Mouse (Mus musculus) cerebellum, adult 9-10 months (tissue): ENCODE results near the gene Stx7.
"Not testable (repeated sequence)": the region's sequence is repeated elsewhere in the genome, so short reads cannot be mapped to it uniquely, and the experiment has no call there.

Experiments
- DNase-seq: peaks from one replicate; pipeline ENCODE4 v3.0.0; 2022

The Stx7 gene

GRCm38 (mm10) chr10:24149135-24149781 lies at the start of gene Stx7:
Gene Stx7, plus strand, starts transcription at chr10:24149302.
- DNase-seq: peak; percentile 94

GRCm38 (mm10) chr10:24101812-24102211 lies 47.3 kb upstream of the Stx7 start, which contains the start of gene Taar8c:
Gene Taar8c, minus strand, starts transcription at chr10:24101912.
- DNase-seq: not testable (repeated sequence)

GRCm38 (mm10) chr10:24103299-24103698 lies 45.8 kb upstream of the Stx7 start:
- DNase-seq: not testable (repeated sequence)

GRCm38 (mm10) chr10:24107747-24108146 lies 41.4 kb upstream of the Stx7 start:
- no peak for DNase-seq

- no peak for DNase-seq
Measured at GRCm38 (mm10) chr10:24108236-24108635, 40.9 kb upstream of the Stx7 start.

GRCm38 (mm10) chr10:24109434-24109833 lies 39.7 kb upstream of the Stx7 start, which contains the start of gene Taar9:
Gene Taar9, minus strand, starts transcription at chr10:24109534.
- DNase-seq: not testable (repeated sequence)

GRCm38 (mm10) chr10:24111116-24111778 lies 37.9 kb upstream of the Stx7 start:
- DNase-seq: peak; percentile 16

- DNase-seq: peak; percentile 71
Measured at GRCm38 (mm10) chr10:24131451-24132262, 17.4 kb upstream of the Stx7 start.

- no peak for DNase-seq
Measured at GRCm38 (mm10) chr10:24132273-24132672, 16.8 kb upstream of the Stx7 start.

GRCm38 (mm10) chr10:24133132-24133531 lies 16.0 kb upstream of the Stx7 start:
- no peak for DNase-seq

GRCm38 (mm10) chr10:24134071-24134645 lies 14.9 kb upstream of the Stx7 start:
- DNase-seq: no peak

- no peak for DNase-seq
Measured at GRCm38 (mm10) chr10:24138623-24139261, 10.4 kb upstream of the Stx7 start.

GRCm38 (mm10) chr10:24142735-24143134 lies 6.4 kb upstream of the Stx7 start:
- no peak for DNase-seq

GRCm38 (mm10) chr10:24150086-24150485 lies 984 bp downstream of the Stx7 start:
- no peak for DNase-seq

GRCm38 (mm10) chr10:24158470-24159254 lies 9.6 kb downstream of the Stx7 start:
- no peak for DNase-seq

- DNase-seq: no peak
Measured at GRCm38 (mm10) chr10:24159575-24159974, 10.5 kb downstream of the Stx7 start.

- no peak for DNase-seq
Measured at GRCm38 (mm10) chr10:24160349-24160748, 11.2 kb downstream of the Stx7 start.

GRCm38 (mm10) chr10:24164137-24164908 lies 15.2 kb downstream of the Stx7 start:
- DNase-seq: no peak

- DNase-seq: no peak
Measured at GRCm38 (mm10) chr10:24164909-24165304, 15.8 kb downstream of the Stx7 start.

GRCm38 (mm10) chr10:24165526-24166055 lies 16.5 kb downstream of the Stx7 start:
- DNase-seq: no peak
